ENCODE assay signal across 24 mouse cellular contexts in the genomic region with DNA sequence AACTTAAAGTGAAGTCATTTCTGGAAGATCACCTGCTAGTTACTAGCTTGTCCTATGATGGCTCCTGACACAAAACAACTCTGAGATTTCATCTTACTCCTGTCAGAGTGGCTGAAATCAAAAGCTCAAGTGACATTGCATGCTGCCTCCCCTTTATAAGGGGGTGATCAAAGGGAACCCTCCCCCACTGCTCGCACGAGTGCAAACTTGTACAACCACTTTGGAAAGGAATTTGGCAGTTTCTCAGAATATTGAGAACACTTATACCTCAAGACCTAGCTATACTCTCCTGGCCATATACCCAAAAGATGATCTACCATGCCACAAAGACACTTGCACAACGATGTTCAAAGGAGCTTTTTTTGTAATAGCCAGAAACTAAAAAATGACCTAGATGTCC.
DNase-seq lines count a peak whose midpoint lies in the region; ATAC-seq and TF ChIP-seq lines count a peak whose summit lies in the region.
"Had no signal": no experiment of that assay in that cellular context is flagged by ENCODE, and none has a peak within 500 bp of the region (broad histone marks: within the 10 kb centered on the region; RNA-seq: fewer than 3 reads in every experiment).

No protein-coding gene starts in this region.

- H3K4me3 ChIP-seq in embryonic facial prominence, embryonic 14.5 days (ENCODE audit: low read depth, low read length): no peak overlapping the region
- H3K4me3 ChIP-seq in embryonic facial prominence, embryonic 10.5 days: no peak overlapping the region
- H3K4me3 ChIP-seq in lung, embryonic 15.5 days: no peak overlapping the region
- H3K4me3 ChIP-seq in lung, postnatal 0 days (ENCODE audit: low read depth, low read length): no peak overlapping the region
- H3K4me3 ChIP-seq: embryonic facial prominence, embryonic 13.5 days; forebrain, embryonic 13.5 days; forebrain, embryonic 15.5 days had no signal

- DNase-seq in embryonic facial prominence, embryonic 14.5 days (ENCODE audit: low spot score): peak; percentile 9
- no peak for DNase-seq in embryonic facial prominence, embryonic 10.5 days (ENCODE audit: low spot score)
- DNase-seq in lung, adult 18-20 months: no peak
- DNase-seq in lung, postnatal 0 days (ENCODE audit: low spot score): peak; percentile 34
- no peak for DNase-seq in lung, postnatal 36 days
- DNase-seq: adrenal gland, adult 8-10 months; adrenal gland, postnatal 14 days; adrenal gland, postnatal 36 days; B cell, adult 2 months; cerebellum, adult 11-12 months; cerebellum, adult 2 months; cerebellum, adult 9-10 months; cerebellum, postnatal 10 days; cerebellum, postnatal 25 days; forebrain, postnatal 0 days had no signal

- no peaks in the 10 kb centered on the region for H3K27me3 ChIP-seq in embryonic facial prominence, embryonic 14.5 days (replicated peaks; ENCODE audit: control insufficient read depth, insufficient read depth, low read length)
- no peaks in the 10 kb centered on the region for H3K27me3 ChIP-seq in embryonic facial prominence, embryonic 10.5 days (replicated peaks; ENCODE audit: low read depth, poor library complexity, severe bottlenecking)
- H3K27me3 ChIP-seq in lung, embryonic 15.5 days: no peaks in the 10 kb centered on the region
- no peaks in the 10 kb centered on the region for H3K27me3 ChIP-seq in lung, postnatal 0 days (replicated peaks; ENCODE audit: insufficient read depth, low read length)
- H3K27me3 ChIP-seq: CH12.LX; embryonic facial prominence, embryonic 13.5 days; forebrain, embryonic 13.5 days; forebrain, embryonic 15.5 days; Patski had no signal

- H3K9ac ChIP-seq in embryonic facial prominence, embryonic 14.5 days (ENCODE audit: low read depth, low read length): no peak overlapping the region
- H3K9ac ChIP-seq in lung, embryonic 15.5 days: no peak overlapping the region
- no peak overlapping the region for H3K9ac ChIP-seq in lung, postnatal 0 days (replicated peaks; ENCODE audit: low read depth)
- H3K9ac ChIP-seq: embryonic facial prominence, embryonic 13.5 days; forebrain, embryonic 13.5 days; forebrain, embryonic 15.5 days; forebrain, postnatal 0 days had no signal

- no peak overlapping the region for H3K4me2 ChIP-seq in embryonic facial prominence, embryonic 14.5 days (ENCODE audit: low read depth, low read length)
- no peak overlapping the region for H3K4me2 ChIP-seq in lung, embryonic 15.5 days
- no peak overlapping the region for H3K4me2 ChIP-seq in lung, postnatal 0 days (replicated peaks; ENCODE audit: low read depth, low read length)
- H3K4me2 ChIP-seq: embryonic facial prominence, embryonic 13.5 days; forebrain, embryonic 13.5 days; forebrain, embryonic 15.5 days had no signal

- no peak for TF ChIP-seq EP300 in lung, postnatal 0 days (IDR thresholded peaks at IDR 0.05)

- no peaks in the 10 kb centered on the region for H3K9me3 ChIP-seq in embryonic facial prominence, embryonic 14.5 days (ENCODE audit: control insufficient read depth, low read length)
- H3K9me3 ChIP-seq in embryonic facial prominence, embryonic 10.5 days: no peaks in the 10 kb centered on the region
- H3K9me3 ChIP-seq in lung, embryonic 15.5 days: no peaks in the 10 kb centered on the region
- H3K9me3 ChIP-seq in lung, postnatal 0 days (ENCODE audit: low read length): no peaks in the 10 kb centered on the region
- H3K9me3 ChIP-seq: embryonic facial prominence, embryonic 13.5 days; forebrain, embryonic 13.5 days; forebrain, embryonic 15.5 days had no signal

- WGBS in embryonic facial prominence, embryonic 14.5 days: 71% methylated on average over 3 of the region's 3 CpGs
- WGBS in embryonic facial prominence, embryonic 10.5 days: 80% methylated on average over 3 of the region's 3 CpGs
- 53% methylated on average over 3 of the region's 3 CpGs for WGBS in lung, embryonic 15.5 days
- WGBS in lung, postnatal 0 days: 51% methylated on average over 3 of the region's 3 CpGs

- H3K27ac ChIP-seq in embryonic facial prominence, embryonic 14.5 days (replicated peaks; ENCODE audit: low read depth, low read length): no peak overlapping the region
- H3K27ac ChIP-seq in embryonic facial prominence, embryonic 10.5 days (replicated peaks): no peak overlapping the region
- no peak overlapping the region for H3K27ac ChIP-seq in lung, embryonic 15.5 days
- H3K27ac ChIP-seq in lung, postnatal 0 days (ENCODE audit: low read length): no peak overlapping the region
- H3K27ac ChIP-seq: embryonic facial prominence, embryonic 13.5 days; forebrain, embryonic 13.5 days; forebrain, embryonic 15.5 days had no signal

- no peaks in the 10 kb centered on the region for H3K36me3 ChIP-seq in embryonic facial prominence, embryonic 14.5 days (ENCODE audit: control insufficient read depth, insufficient read depth, low read length)
- no peaks in the 10 kb centered on the region for H3K36me3 ChIP-seq in embryonic facial prominence, embryonic 10.5 days (replicated peaks)
- no peaks in the 10 kb centered on the region for H3K36me3 ChIP-seq in lung, embryonic 15.5 days
- no peaks in the 10 kb centered on the region for H3K36me3 ChIP-seq in lung, postnatal 0 days (ENCODE audit: insufficient read depth, low read length)
- H3K36me3 ChIP-seq: embryonic facial prominence, embryonic 13.5 days; forebrain, embryonic 15.5 days; G1E had no signal

- TF ChIP-seq CTCF in lung, postnatal 0 days (IDR thresholded peaks at IDR 0.05): no peak

- ATAC-seq in embryonic facial prominence, embryonic 14.5 days (ENCODE audit: low read depth): no peak
- ATAC-seq in lung, embryonic 15.5 days (ENCODE audit: borderline replicate concordance, extremely low read depth, low FRiP score, low TSS enrichment): peak; percentile 59; the same call in 1 of the 2 replicates
- peak; percentile 60 for ATAC-seq in lung, postnatal 0 days
- ATAC-seq: activated CD4-positive, CD25-positive, alpha-beta regulatory T cell, adult 4 months; CD4-positive, CD25-positive, alpha-beta regulatory T cell, adult 4 months; forebrain, embryonic 13.5 days; forebrain, embryonic 15.5 days; forebrain, postnatal 0 days; Patski had no signal

- H3K4me1 ChIP-seq in embryonic facial prominence, embryonic 14.5 days (ENCODE audit: control insufficient read depth, insufficient read depth, low read length): no peaks in the 10 kb centered on the region
- H3K4me1 ChIP-seq in embryonic facial prominence, embryonic 10.5 days: no peaks in the 10 kb centered on the region
- H3K4me1 ChIP-seq in lung, embryonic 15.5 days: no peaks in the 10 kb centered on the region
- no peaks in the 10 kb centered on the region for H3K4me1 ChIP-seq in lung, postnatal 0 days (ENCODE audit: insufficient read depth, low read depth, low read length)
- H3K4me1 ChIP-seq: embryonic facial prominence, embryonic 13.5 days; forebrain, embryonic 13.5 days; forebrain, embryonic 15.5 days had no signal

Comparison
In these comparisons a context has a peak if more than half of its experiments do, and no peak if none do; other contexts are left out.
1. DNase-seq: peak in embryonic facial prominence, embryonic 14.5 days (single experiment) and lung, postnatal 0 days (single experiment); none in embryonic facial prominence, embryonic 10.5 days (single experiment), lung, adult 18-20 months (0 of 2) and lung, postnatal 36 days (single experiment).